8 mouse cellular contexts compared by ENCODE assay signal in genomic region chr1:73915218-73916070, GRCm38 (mm10).
A peak's percentile ranks its signal among the peaks of the same experiment; 100 is the strongest.
DNase-seq lines count a peak whose midpoint lies in the region; ATAC-seq lines count a peak whose summit lies in the region.

No protein-coding gene starts in this region.

- H3K36me3 ChIP-seq in hindbrain, embryonic 13.5 days: peaks cover 2% of the 10 kb centered on the region; the same call in 1 of the 2 replicates
- no peaks in the 10 kb centered on the region for H3K36me3 ChIP-seq in hindbrain, embryonic 16.5 days (ENCODE audit: control insufficient read depth, insufficient read depth, low read length)
- H3K36me3 ChIP-seq in heart, embryonic 11.5 days (ENCODE audit: control insufficient read depth, insufficient read depth, low read length): peaks cover 36% of the 10 kb centered on the region

- no peak overlapping the region for H3K9ac ChIP-seq in hindbrain, embryonic 13.5 days
- no peak overlapping the region for H3K9ac ChIP-seq in hindbrain, embryonic 16.5 days (ENCODE audit: low read depth, low read length)
- H3K9ac ChIP-seq in heart, embryonic 11.5 days (ENCODE audit: low read depth, low read length): no peak overlapping the region

- no peak for ATAC-seq in hindbrain, embryonic 13.5 days (ENCODE audit: low FRiP score)
- ATAC-seq in hindbrain, embryonic 16.5 days: no peak
- no peak for ATAC-seq in heart, embryonic 11.5 days (replicated peaks; ENCODE audit: insufficient number of reproducible peaks, low FRiP score, low TSS enrichment)
- no peak for ATAC-seq in megakaryocyte, adult 5-6 weeks (ENCODE audit: poor library complexity, severe bottlenecking)

- no peaks in the 10 kb centered on the region for H3K27me3 ChIP-seq in hindbrain, embryonic 13.5 days
- H3K27me3 ChIP-seq in hindbrain, embryonic 16.5 days (replicated peaks; ENCODE audit: control insufficient read depth, insufficient read depth, low read length): no peaks in the 10 kb centered on the region
- no peaks in the 10 kb centered on the region for H3K27me3 ChIP-seq in heart, embryonic 11.5 days (ENCODE audit: control insufficient read depth, insufficient read depth, low read length)

- H3K27ac ChIP-seq in hindbrain, embryonic 13.5 days: 0 out of 2 replicates have a peak overlapping the region, but pooled peaks have one; percentile 18
- no peak overlapping the region for H3K27ac ChIP-seq in hindbrain, embryonic 16.5 days (ENCODE audit: low read depth, low read length)
- H3K27ac ChIP-seq in heart, embryonic 11.5 days (ENCODE audit: low read depth, low read length): peak overlapping the region; percentile 46; the same call in 1 of the 2 replicates

- 75% methylated on average over 8 of the region's 8 CpGs for WGBS in hindbrain, embryonic 13.5 days
- WGBS in hindbrain, embryonic 16.5 days: 55% methylated on average over 8 of the region's 8 CpGs
- 45% methylated on average over 8 of the region's 8 CpGs for WGBS in heart, embryonic 11.5 days (ENCODE audit: insufficient replicate concordance)

- intact Hi-C loops in left cerebral cortex, postnatal 36 days (cut with DNase I): no loop called here

- no peaks in the 10 kb centered on the region for H3K9me3 ChIP-seq in hindbrain, embryonic 13.5 days
- no peaks in the 10 kb centered on the region for H3K9me3 ChIP-seq in hindbrain, embryonic 16.5 days (ENCODE audit: control insufficient read depth, low read length)
- H3K9me3 ChIP-seq in heart, embryonic 11.5 days (replicated peaks; ENCODE audit: control insufficient read depth, low read length): no peaks in the 10 kb centered on the region

- no peak overlapping the region for H3K4me2 ChIP-seq in hindbrain, embryonic 13.5 days
- no peak overlapping the region for H3K4me2 ChIP-seq in hindbrain, embryonic 16.5 days (ENCODE audit: low read length)
- peak overlapping the region; percentile 4; the same call in 1 of the 2 replicates for H3K4me2 ChIP-seq in heart, embryonic 11.5 days

- peak; percentile 81 for DNase-seq in brain, adult 2 months (ENCODE audit: low read depth, low spot score)
- DNase-seq in left cerebral cortex, postnatal 36 days (ENCODE audit: low spot score in 2 of 2): peak; percentile 54 to 58
- no peak for DNase-seq in cerebellum, adult 9-11 months
- no peak for DNase-seq in ovary, adult 18-20 months (ENCODE audit: low spot score)

- no peak overlapping the region for H3K4me3 ChIP-seq in hindbrain, embryonic 13.5 days
- no peak overlapping the region for H3K4me3 ChIP-seq in hindbrain, embryonic 16.5 days (ENCODE audit: low read length)
- no peak overlapping the region for H3K4me3 ChIP-seq in heart, embryonic 11.5 days (ENCODE audit: low read depth, low read length)

- peaks cover 25% of the 10 kb centered on the region for H3K4me1 ChIP-seq in hindbrain, embryonic 13.5 days (replicated peaks)
- H3K4me1 ChIP-seq in hindbrain, embryonic 16.5 days (ENCODE audit: control insufficient read depth, insufficient read depth, low read depth, low read length): peaks cover 8% of the 10 kb centered on the region
- H3K4me1 ChIP-seq in heart, embryonic 11.5 days (ENCODE audit: control insufficient read depth, insufficient read depth, low read length): peaks cover 35% of the 10 kb centered on the region

Comparison
In these comparisons a context has a peak if more than half of its experiments do, and no peak if none do; other contexts are left out.
1. DNase-seq: peak in brain, adult 2 months (single experiment) and left cerebral cortex, postnatal 36 days (2 of 2); none in cerebellum, adult 9-11 months (single experiment) and ovary, adult 18-20 months (single experiment).